Mouse (Mus musculus): Measurements from ENCODE around the gene Decr2. TPM values are rescaled to one million over a fixed set of nuclear protein-coding genes. Genes with fewer than 3 reads are reported as not detected.
"Not testable (repeated sequence)": the region's sequence is repeated elsewhere in the genome, so short reads cannot be mapped to it uniquely, and the experiment has no call there.

The Decr2 gene
- polyA plus RNA-seq, 1 experiment from 2014 or later, result 33.5 TPM

DNA sequence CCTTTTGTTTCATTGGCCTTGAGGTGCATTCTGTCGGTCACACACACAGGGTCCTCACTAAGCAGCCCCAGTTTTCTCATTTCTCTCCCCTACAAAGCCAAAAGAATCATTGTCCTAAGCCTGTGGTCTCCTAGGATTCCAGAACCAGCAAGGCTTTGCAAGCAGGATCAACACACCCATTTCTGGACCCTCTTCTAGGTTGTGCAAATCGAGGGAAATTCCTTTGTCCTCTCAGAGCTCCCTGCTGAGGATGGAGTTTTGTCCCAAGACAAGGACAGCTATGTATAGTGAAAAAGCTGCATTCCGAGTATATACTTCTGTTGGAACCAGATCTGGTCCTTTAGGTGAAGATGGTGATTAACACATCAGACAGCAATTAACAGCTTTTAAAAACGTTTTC is 20.0 kb upstream of the Decr2 start:
- Histone ChIP-seq H3K27me3 (peaks cover 44% of the 10 kb centered on the region), H3K4me3 (no peak overlapping the region), H3K4me2 (no peak overlapping the region), H3K36me3 (no peaks in the 10 kb centered on the region), H3K4me1 (replicated peaks) (peaks cover 7% of the 10 kb centered on the region), H3K27ac (no peak overlapping the region), H3K9ac (no peak overlapping the region), H3K9me3 (no peaks in the 10 kb centered on the region)
- ATAC-seq (ENCODE audit: low FRiP score), result no peak
- WGBS, result 25% methylated on average over 4 of the region's 4 CpGs

DNA sequence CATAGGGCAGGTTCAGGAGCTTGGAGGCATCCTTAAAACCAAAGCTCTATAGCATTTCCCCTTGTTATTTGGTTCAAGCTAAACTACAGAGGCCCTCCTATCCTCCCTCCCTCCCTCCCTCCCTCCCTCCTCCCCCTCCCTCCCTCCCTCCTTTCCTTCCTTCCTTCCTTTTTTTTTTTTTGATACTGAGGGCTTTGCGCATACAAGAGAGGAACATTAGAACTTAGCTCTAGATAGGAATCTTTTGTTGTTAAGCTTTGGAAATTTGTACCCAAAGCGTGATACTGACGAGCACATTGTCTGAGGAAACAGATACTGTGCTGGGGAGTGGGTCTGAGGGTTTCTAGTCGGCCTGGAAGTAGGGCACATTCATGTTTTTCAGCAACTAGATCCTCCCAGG is 15.5 kb upstream of the Decr2 start:
- WGBS, result 75% methylated on average over 4 of the region's 4 CpGs
- H3K27me3 ChIP-seq, result peaks cover 6% of the 10 kb centered on the region
- no peak overlapping the region for H3K4me2 ChIP-seq
- no peaks in the 10 kb centered on the region for H3K36me3 ChIP-seq
- H3K9me3 ChIP-seq, result no peaks in the 10 kb centered on the region
- no peak for ATAC-seq (ENCODE audit: low FRiP score)
- H3K4me3 ChIP-seq, result no peak overlapping the region
- no peak overlapping the region for H3K9ac ChIP-seq
- H3K4me1 ChIP-seq (replicated peaks), result no peaks in the 10 kb centered on the region
- H3K27ac ChIP-seq, result no peak overlapping the region

DNA sequence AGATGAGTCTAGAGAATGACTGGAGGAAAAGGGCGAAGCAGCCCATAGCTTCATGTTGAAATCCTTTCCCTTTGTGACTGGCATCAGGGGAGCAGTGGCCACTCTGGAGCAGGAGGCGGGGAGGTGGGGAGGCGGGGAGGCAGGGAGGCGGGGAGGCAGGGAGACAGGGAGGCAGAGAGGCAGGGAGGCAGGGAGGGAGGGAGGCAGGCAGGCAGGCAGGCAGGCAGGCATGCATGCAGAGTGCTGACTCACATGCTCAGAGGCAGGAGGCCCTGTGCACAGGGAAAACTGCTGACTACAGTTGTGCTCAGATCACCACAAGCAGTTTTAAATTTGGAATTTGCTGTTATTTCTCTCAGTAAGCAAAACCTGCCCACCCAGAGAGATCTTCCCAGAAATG is 11.3 kb upstream of the Decr2 start:
- no peak overlapping the region for H3K27ac ChIP-seq
- H3K4me1 ChIP-seq (replicated peaks), result no peaks in the 10 kb centered on the region
- H3K9ac ChIP-seq, result no peak overlapping the region
- no peak overlapping the region for H3K4me2 ChIP-seq
- H3K9me3 ChIP-seq, result no peaks in the 10 kb centered on the region
- 35% methylated on average over 4 of the region's 4 CpGs for WGBS
- H3K4me3 ChIP-seq, result no peak overlapping the region
- no peaks in the 10 kb centered on the region for H3K36me3 ChIP-seq
- no peak for ATAC-seq (ENCODE audit: low FRiP score)
- H3K27me3 ChIP-seq, result no peaks in the 10 kb centered on the region

- Histone ChIP-seq H3K9me3 (no peaks in the 10 kb centered on the region), H3K4me3 (no peak overlapping the region), H3K27ac (no peak overlapping the region), H3K27me3 (no peaks in the 10 kb centered on the region), H3K4me1 (replicated peaks) (peaks cover 3% of the 10 kb centered on the region; the same call in 1 of the 2 replicates), H3K4me2 (no peak overlapping the region), H3K9ac (no peak overlapping the region), H3K36me3 (no peaks in the 10 kb centered on the region)
- no peak for ATAC-seq (ENCODE audit: low FRiP score)
- WGBS, result 43% methylated on average over 2 of the region's 2 CpGs
These were observed 10.0 kb upstream of the Decr2 start for GRCm38 (mm10) chr17:26100166-26100565.

DNA sequence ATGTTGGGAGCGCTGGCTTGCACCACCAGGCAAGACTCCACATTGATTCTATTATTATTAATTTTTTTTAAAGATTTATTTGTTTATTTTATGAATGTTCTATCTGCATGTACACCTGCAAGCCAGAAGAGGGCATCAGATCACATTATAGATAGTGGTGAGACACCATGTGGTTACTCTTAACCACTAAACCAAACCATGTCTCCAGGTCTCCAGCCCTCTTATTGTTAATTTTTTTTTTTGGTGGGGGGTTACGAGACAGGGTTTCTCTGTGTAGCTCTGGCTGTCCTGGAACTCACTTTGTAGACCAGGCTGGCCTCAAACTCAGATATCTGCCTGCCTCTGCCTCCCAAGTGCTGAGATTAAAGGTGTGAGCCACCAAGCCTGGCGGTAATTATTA is 9.2 kb upstream of the Decr2 start:
- H3K4me2 ChIP-seq; H3K9me3 ChIP-seq; ATAC-seq (ENCODE audit: low FRiP score); H3K36me3 ChIP-seq; H3K27ac ChIP-seq; H3K27me3 ChIP-seq; H3K9ac ChIP-seq; H3K4me3 ChIP-seq: not testable (repeated sequence)
- WGBS, result 63% methylated on average over 3 of the region's 3 CpGs
- H3K4me1 ChIP-seq (replicated peaks), result peaks cover 12% of the 10 kb centered on the region

DNA sequence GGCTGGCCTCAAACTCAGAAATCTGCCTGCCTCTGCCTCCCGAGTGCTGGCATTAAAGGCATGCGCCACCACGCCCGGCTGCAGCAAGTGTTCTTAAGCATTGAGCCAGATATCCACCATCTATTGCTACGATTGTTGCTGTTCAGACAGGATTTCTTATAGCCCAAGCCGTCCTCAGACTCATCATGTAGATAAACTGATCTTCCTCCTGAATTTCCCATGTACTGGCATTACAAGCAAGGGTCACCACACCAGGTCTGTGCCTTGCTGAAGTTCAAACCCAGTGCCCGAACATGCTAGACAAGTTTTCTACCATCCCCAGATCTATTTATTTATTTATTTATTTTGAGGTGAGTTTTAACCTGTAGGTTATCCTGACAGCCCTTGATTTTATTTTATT is 8.3 kb upstream of the Decr2 start:
- Histone ChIP-seq H3K4me3 (no peak overlapping the region), H3K27me3 (no peaks in the 10 kb centered on the region), H3K9ac (no peak overlapping the region), H3K4me1 (replicated peaks) (peaks cover 14% of the 10 kb centered on the region), H3K9me3 (no peaks in the 10 kb centered on the region), H3K27ac (no peak overlapping the region), H3K4me2 (no peak overlapping the region), H3K36me3 (no peaks in the 10 kb centered on the region)
- WGBS, result 93% methylated on average over 7 of the region's 7 CpGs
- ATAC-seq (ENCODE audit: low FRiP score), result no peak

DNA sequence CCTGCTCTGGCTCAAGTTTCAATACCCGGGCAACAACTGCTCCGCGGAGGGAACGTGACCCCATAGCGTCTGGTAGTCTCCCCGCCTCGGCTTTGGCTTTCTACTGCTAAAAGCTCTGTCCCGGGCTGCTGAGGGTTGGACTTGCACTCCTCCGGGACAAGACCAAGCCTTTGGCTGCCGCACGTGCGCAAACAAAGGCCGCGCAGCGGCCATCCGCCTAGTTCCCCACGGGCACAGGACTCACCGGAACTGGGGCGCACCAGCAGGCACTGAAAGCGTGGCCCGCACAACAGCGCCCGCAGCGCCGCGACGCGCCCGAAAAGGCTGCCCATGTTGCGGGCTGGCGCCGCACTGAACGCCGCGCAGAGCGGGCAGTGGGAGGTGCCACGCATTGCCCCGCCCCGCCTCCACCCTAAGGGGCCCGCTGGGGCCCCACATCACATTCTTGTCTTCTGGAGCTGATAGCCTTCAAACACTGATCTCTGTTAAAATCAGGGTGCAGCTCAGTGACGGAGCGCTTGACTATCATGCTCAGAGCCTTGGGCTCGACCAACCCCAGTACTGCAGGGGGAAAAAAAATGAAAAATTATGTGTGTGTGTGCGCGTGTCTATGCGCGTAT is 5.1 kb upstream of the Decr2 start, which contains the start of gene Nme4:
Gene Nme4, minus strand, starts transcription at position 482 of the 620 bp plus-strand sequence.
- Histone ChIP-seq H3K27ac (peak within 1 kb of the TSS; percentile 74), H3K4me3 (peak within 1 kb of the TSS; percentile 57), H3K4me1 (replicated peaks) (peaks cover 14% of the 10 kb centered on the region), H3K4me2 (peak within 1 kb of the TSS; percentile 80), H3K36me3 (peaks cover 10% of the 10 kb centered on the region), H3K9me3 (no peaks in the 10 kb centered on the region), H3K9ac (peak within 1 kb of the TSS; percentile 82), H3K27me3 (no peaks in the 10 kb centered on the region)
- peak; percentile 79 for ATAC-seq (ENCODE audit: low FRiP score)
- WGBS, result 3% methylated on average over 47 of the region's 47 CpGs

DNA sequence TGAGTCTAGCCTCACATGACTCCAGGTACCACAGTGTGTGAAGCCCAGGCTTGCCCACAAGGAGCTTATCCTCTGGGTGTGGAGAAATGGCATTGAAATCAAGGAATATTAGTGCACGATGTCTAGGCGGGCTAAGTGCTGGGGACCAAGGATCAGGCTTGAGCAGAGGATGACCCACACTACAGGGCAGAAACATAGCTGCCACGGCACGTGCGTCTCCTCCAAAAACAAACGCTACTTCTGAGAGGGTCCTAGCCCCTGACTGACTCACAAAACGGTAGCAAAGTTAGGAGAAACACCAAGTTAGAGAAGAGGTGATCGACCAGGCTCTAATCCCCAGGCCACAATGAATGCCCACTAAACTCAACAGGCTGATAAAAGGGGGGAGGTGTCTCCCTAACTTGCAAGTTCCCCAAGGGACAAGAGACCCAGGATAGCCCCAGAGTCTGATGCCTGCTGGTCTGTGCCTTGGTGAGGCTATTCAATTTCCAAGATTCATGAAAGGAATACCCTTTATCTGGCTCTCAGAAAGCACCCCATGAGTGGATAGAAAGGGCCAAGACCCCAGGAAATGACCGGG is 4.5 kb upstream of the Decr2 start:
- Histone ChIP-seq H3K27ac (peak overlapping the region; percentile 74), H3K4me3 (peak overlapping the region; percentile 57), H3K27me3 (no peaks in the 10 kb centered on the region), H3K9me3 (no peaks in the 10 kb centered on the region), H3K36me3 (peaks cover 10% of the 10 kb centered on the region), H3K4me2 (peak overlapping the region; percentile 80), H3K9ac (peak overlapping the region; percentile 82), H3K4me1 (replicated peaks) (peaks cover 17% of the 10 kb centered on the region)
- no peak for ATAC-seq (ENCODE audit: low FRiP score)
- WGBS, result 34% methylated on average over 9 of the region's 9 CpGs

- no peak overlapping the region for H3K9ac ChIP-seq
These were observed 3.0 kb downstream of the Decr2 start for GRCm38 (mm10) chr17:26087059-26087564.

GRCm38 (mm10) chr17:26080867-26081266 is 9.3 kb downstream of the Decr2 start:
- no peak for ATAC-seq (ENCODE audit: low FRiP score)
- no peak overlapping the region for H3K4me3 ChIP-seq
- H3K27ac ChIP-seq, result no peak overlapping the region
- no peak overlapping the region for H3K4me2 ChIP-seq
- H3K4me1 ChIP-seq (replicated peaks), result no peaks in the 10 kb centered on the region
- peaks cover 18% of the 10 kb centered on the region for H3K36me3 ChIP-seq
- H3K27me3 ChIP-seq, result peaks cover 6% of the 10 kb centered on the region; the same call in 1 of the 2 replicates
- WGBS, result 63% methylated on average over 2 of the region's 2 CpGs
- no peak overlapping the region for H3K9ac ChIP-seq
- H3K9me3 ChIP-seq, result no peaks in the 10 kb centered on the region

More at GRCm38 (mm10) chr17:26087059-26087564, 3.0 kb downstream of the Decr2 start:
- Histone ChIP-seq H3K27ac (no peak overlapping the region), H3K27me3 (no peaks in the 10 kb centered on the region), H3K4me1 (replicated peaks) (peaks cover 10% of the 10 kb centered on the region), H3K4me3 (no peak overlapping the region), H3K4me2 (no peak overlapping the region), H3K36me3 (peaks cover 19% of the 10 kb centered on the region), H3K9me3 (no peaks in the 10 kb centered on the region)
- 93% methylated on average over 9 of the region's 9 CpGs for WGBS
- ATAC-seq (ENCODE audit: low FRiP score), result no peak

- H3K36me3 ChIP-seq, result peaks cover 16% of the 10 kb centered on the region
- no peak overlapping the region for H3K4me3 ChIP-seq
- H3K9ac ChIP-seq, result no peak overlapping the region
- H3K27me3 ChIP-seq, result peaks cover 9% of the 10 kb centered on the region; the same call in 1 of the 2 replicates
- WGBS, result 67% methylated on average over 2 of the region's 2 CpGs
- ATAC-seq (ENCODE audit: low FRiP score), result no peak
- H3K9me3 ChIP-seq, result no peaks in the 10 kb centered on the region
- H3K4me2 ChIP-seq, result no peak overlapping the region
- no peaks in the 10 kb centered on the region for H3K4me1 ChIP-seq (replicated peaks)
- H3K27ac ChIP-seq, result no peak overlapping the region
These were observed 11.3 kb downstream of the Decr2 start for GRCm38 (mm10) chr17:26078851-26079250.

DNA sequence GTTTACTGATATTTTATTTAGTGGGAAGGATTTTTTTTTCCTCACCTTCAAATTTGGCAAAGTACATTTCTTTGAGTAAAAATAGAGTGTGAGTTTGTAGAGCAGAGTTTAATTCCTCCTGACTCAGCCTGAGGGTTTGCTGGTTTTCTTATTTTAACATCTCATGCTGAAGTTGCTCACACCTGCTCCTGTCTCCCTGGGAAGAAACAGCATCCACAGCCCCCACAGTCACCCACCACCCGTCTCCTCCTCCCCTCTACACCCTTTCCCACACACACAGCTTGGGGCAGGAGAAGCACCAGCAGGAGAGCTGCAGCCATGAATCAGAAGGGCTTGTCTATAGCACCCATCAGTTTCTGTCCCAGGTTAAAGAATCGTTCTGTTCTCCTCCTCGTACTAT is 14.9 kb downstream of the Decr2 start:
- Histone ChIP-seq H3K4me2 (no peak overlapping the region), H3K9ac (no peak overlapping the region), H3K27ac (no peak overlapping the region), H3K36me3 (no peaks in the 10 kb centered on the region), H3K4me1 (replicated peaks) (peaks cover under 1% of the 10 kb centered on the region; the same call in 1 of the 2 replicates), H3K9me3 (no peaks in the 10 kb centered on the region), H3K4me3 (no peak overlapping the region), H3K27me3 (peaks cover 30% of the 10 kb centered on the region)
- 63% methylated on average over 3 of the region's 3 CpGs for WGBS
- ATAC-seq (ENCODE audit: low FRiP score), result no peak

DNA sequence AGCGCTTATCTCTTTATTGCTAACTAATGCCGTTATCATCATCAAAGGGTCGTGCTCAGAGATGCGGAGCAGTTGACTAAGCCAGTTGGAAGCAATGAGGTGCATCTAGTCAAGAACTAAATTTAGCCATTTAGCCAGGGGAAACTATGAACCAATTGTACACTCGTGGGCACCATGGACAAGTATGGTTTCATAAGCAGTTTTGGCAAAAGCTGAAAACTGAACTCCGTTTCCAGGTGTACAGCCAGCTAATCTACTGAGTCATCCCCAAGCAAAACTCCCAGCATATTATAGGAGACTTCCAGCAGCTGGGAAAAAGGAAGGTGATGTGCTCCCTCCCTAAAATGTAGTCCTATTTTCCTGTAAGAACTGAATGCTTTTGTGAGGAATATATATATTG is 20.0 kb downstream of the Decr2 start:
- no peak overlapping the region for H3K27ac ChIP-seq
- WGBS, result 50% methylated on average over 6 of the region's 6 CpGs
- peaks cover 42% of the 10 kb centered on the region for H3K4me1 ChIP-seq (replicated peaks)
- peaks cover 23% of the 10 kb centered on the region for H3K27me3 ChIP-seq
- H3K9me3 ChIP-seq, result no peaks in the 10 kb centered on the region
- ATAC-seq (ENCODE audit: low FRiP score), result no peak
- peaks cover 6% of the 10 kb centered on the region for H3K36me3 ChIP-seq
- H3K4me2 ChIP-seq, result peak overlapping the region; percentile 100
- peak overlapping the region; percentile 82 for H3K4me3 ChIP-seq
- H3K9ac ChIP-seq, result peak overlapping the region; percentile 95
